Mouse (Mus musculus) urinary bladder, postnatal 10 days (tissue): ENCODE results near the gene Vwa1.
"Not testable (repeated sequence)": the region's sequence is repeated elsewhere in the genome, so short reads cannot be mapped to it uniquely, and the experiment has no call there.

Experiments
- DNase-seq: peaks from one replicate; pipeline ENCODE4 v3.0.0; 2022; ENCODE audit warnings: low spot score

Vwa1 gene

DNA sequence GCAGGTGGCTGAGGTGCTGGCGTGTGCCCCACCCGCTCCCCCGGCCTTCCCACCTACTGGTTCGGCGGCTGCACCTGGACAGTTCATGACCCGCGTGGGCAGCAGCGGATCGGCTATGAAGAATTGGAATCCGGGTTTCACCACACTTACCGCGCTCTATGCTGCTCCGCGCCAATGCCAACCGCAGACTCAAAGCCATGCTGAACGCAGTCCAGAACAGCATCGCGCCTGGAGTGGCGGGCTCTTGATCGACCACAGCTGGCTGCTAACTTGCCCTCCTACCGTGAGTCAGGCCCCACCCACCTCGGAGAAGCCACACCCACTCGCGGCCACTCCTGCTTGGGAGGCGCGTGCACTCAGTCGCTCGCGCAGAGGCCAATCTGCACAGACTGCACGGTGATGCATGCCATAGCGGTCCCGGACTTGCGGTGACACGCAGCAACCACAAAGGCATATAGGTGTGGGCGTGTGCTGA, at the start of gene Vwa1:
TSS of gene Vwa1 (minus strand) at position 419 of the 475 bp plus-strand sequence.
- DNase-seq: peak; percentile 75

- no peak for DNase-seq
These were observed 48.9 kb upstream of the Vwa1 start for GRCm38 (mm10) chr4:155823443-155823842.

- no peak for DNase-seq
These were observed 46.5 kb upstream of the Vwa1 start for GRCm38 (mm10) chr4:155821025-155821424.

GRCm38 (mm10) chr4:155817533-155817932, 43.0 kb upstream of the Vwa1 start:
- DNase-seq: no peak

- no peak for DNase-seq
These were observed 38.2 kb upstream of the Vwa1 start for GRCm38 (mm10) chr4:155812665-155813181.

- peak; percentile 82 for DNase-seq
These were observed 37.6 kb upstream of the Vwa1 start, which contains the start of gene Ccnl2 for GRCm38 (mm10) chr4:155811929-155812664. Gene Ccnl2, plus strand, starts transcription at chr4:155812489.

GRCm38 (mm10) chr4:155807841-155808240, 33.3 kb upstream of the Vwa1 start:
- DNase-seq: no peak

DNA sequence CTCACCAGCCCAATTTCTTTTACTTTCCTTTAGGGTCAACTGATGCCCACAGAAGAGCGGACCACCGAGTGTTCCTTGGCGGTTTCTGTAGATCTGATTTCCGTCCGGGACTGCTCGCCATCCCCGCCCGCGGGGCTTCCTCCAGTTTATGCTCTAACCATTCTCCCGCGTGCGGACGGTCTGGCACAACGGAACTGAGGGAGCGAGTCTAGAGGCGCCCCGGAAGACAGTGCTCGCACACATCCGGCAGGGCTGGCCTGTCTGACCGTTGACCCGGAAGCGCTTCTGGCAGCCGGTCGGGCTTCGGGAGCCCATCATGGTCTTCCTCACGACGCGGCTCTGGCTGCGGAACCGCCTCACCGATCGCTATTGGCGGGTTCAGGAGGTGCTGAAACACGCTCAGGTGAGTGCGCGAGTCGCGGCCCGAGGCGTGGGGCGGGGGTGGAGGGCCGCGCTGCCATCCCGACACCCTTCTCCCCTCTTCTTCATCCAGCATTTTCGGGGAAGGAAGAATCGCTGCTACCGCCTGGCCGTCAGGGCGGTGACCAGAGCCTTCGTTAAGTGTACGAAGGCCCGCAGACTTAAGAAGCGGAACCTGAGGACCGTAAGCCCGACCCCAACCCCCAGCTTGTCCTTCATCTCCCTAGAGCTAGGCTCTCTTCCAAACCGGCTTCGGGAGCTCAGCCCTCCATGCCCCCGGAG, 29.0 kb upstream of the Vwa1 start:
- peak; percentile 91 for DNase-seq

GRCm38 (mm10) chr4:155802741-155803339, 28.3 kb upstream of the Vwa1 start, which contains the start of gene Mrpl20:
Gene Mrpl20, plus strand, starts transcription at chr4:155802878.
- no peak for DNase-seq

DNA sequence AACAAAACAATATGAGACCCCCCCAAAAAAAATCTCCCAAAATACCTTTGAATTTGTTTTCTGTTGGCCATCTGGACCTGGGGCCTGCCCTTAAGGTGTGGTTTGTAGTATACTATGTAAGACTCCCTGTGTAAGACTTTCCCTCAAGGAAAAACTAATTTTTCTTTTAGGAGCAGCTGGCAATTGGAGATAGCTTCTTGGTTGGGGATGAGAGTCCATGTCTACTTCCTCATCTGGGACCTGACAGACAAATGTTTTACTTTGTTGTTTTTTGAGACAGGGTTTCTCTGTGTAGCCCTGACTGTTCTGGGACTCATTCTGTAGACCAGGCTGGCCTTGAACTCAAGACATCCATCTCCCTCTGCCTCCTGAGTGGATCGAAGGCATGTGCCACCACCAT, 27.6 kb upstream of the Vwa1 start:
- no peak for DNase-seq

DNA sequence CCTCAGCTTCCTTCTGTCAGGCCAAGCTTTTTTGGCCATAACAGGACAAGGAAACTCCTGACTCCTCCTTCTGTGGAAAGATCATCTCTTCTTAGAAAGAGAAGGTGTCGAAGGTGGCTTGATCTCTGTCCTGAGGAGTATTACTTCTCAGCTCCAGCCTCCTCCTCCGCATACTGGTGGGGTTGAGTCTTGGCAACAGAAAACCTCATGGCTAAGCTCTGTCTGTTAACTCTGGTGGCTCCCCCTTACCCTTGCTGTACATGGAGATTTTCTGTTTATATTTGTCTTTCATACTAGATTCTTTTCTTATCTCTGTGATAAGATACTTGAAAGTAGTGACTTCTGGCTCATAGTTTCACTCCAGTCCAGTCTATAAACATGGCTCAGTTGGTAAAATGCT, 19.2 kb upstream of the Vwa1 start:
- DNase-seq: no peak

DNA sequence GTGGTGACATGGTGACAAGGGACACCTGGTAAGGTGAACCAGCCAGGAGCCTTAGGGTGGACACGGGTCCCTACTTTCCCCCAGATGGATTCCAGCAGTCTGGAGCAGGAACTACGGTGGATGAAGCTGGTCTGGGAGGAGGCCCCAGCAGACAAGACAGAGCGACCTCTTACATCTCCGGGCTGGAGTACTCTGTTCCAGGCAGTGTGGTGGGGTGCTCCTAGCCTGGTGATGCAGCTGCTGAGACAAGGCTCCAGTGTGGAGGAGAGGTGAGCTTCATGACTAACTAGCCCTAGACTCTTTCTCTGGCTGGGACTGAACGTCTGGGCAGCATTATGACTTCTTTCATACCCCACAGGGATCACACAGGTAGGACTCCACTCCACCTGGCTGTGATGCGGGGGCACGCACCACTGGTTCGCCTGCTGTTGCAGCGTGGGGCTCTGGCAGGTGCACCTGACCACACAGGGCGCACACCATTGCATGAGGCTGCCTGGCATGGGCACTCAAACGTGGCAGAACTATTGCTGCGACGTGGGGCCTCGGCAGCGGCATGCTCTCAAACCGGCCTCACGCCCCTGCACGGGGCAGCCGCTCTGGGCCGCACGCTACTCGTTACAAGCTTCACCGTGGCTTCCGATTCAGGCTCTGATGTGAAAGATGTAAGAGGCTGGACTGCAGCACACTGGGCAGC, 16.9 kb upstream of the Vwa1 start:
- DNase-seq: no peak

DNA sequence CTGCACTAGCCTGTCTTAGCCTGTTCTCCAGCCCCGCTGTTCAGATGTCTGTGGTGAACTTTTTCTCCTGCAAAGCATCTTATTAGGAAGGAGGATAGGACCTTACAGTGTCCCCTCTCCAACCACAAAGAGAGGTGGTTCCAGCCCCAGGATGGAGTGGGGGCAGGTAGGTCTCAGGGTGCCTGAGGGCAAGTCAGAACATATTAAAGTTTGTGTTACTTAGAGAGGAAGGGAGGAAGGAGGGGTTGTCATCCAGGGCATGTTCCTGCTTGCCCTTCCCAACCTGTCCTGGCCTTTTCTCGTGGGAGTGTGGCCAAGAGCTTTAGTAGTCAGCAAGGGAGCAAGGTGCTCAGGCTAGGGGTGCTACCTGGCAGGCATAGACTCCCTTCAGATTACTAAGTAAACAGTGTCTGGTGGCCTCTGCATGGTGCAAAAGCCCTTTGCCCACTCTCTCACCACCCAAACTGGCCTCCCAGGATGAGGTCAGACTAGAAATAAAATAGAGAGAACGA, 16.2 kb upstream of the Vwa1 start:
- no peak for DNase-seq

DNA sequence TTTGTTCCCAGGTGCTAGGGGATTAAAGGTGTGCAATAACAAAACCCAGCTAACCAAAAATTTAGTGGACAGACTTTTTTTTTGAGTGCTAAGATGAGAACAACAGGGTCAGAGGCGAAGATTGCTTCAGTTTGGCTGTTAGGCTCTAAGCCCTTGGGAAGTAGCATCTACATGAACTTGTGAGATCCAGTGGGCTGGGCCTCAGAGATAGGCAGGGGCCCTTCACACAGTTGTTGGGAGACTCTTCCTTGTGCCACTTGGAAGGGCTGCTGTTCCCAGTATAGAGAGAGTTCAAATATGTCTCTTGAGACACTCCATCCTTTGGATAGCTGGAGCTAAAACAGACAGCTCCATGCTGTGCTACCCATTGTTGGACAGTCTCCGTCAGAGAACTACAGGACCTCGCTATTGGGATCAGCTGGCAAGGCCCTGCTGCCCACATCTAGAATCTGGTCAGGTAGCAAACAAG, 15.6 kb upstream of the Vwa1 start, which contains the start of gene Ankrd65:
TSS of gene Ankrd65 (plus strand) at position 419 of the 469 bp plus-strand sequence.
- no peak for DNase-seq

GRCm38 (mm10) chr4:155788833-155789232, 14.3 kb upstream of the Vwa1 start:
- not testable (repeated sequence) for DNase-seq

GRCm38 (mm10) chr4:155788300-155788699, 13.8 kb upstream of the Vwa1 start:
- DNase-seq: no peak

DNA sequence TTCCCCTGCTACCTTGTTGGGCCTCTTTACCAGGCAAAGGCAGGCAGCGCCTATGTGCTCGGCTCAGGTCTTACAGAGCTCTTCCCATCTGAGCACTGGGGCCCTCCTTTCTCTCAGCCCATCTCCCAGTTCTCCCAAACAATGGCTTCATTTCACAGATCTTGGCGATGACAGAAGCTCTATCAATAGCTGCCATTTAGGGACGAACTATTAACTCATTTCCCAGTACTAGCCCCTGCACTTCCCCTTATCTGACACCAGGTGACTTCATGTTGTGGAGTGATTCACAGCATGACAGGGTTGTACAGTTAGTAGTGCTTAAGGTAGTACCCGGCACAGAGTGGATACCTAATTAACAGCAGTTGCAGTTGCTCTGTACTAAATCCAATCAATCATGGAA, 11.3 kb upstream of the Vwa1 start, which contains the start of gene Tmem88b:
TSS of gene Tmem88b (minus strand) at position 56 of the 400 bp plus-strand sequence.
- no peak for DNase-seq

DNA sequence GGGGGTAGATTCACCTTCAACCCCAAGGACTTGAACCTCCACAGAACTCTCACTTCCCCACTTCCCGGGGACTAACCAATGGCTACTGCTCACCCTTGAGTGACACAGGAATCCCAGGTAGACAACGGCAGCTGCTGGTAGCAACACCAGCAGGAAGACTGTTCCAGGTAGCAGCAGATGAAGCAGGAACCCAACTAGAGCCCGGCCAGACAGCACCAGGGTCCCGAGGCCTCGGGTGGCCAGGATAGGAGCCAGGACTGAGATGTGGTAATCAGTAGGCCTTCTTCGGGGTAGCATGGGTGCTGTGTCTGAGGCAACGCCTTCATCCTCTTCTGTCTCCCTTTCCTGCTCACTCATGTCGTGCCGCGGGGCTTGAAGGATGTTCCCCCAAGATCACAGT, 10.7 kb upstream of the Vwa1 start:
- DNase-seq: no peak

GRCm38 (mm10) chr4:155784081-155784701, 9.7 kb upstream of the Vwa1 start:
- DNase-seq: no peak

GRCm38 (mm10) chr4:155783486-155784080, 9.1 kb upstream of the Vwa1 start:
- DNase-seq: no peak

- no peak for DNase-seq
These were observed 6.4 kb upstream of the Vwa1 start for GRCm38 (mm10) chr4:155780895-155781294.
